Mouse (Mus musculus) embryonic fibroblast, embryonic 13.5 days (primary cell): ENCODE data around the gene Rpl26. TPM values are rescaled to one million over a fixed set of nuclear protein-coding genes. Genes with fewer than 3 reads are reported as not detected.

Experiments
- H3K27ac ChIP-seq: 2 replicates; pipeline ENCODE4 v1.5.1; 2012; ENCODE audit warnings: low read length, control low read depth, inconsistent platforms; ENCODE audit not compliant: insufficient read depth
- H3K4me1 ChIP-seq: 2 replicates; pipeline ENCODE4 v1.6.1; 2011; ENCODE audit warnings: low read length; ENCODE audit not compliant: control insufficient read depth, insufficient read depth
- H3K4me3 ChIP-seq: 2 replicates; pipeline ENCODE4 v1.5.1; 2011; ENCODE audit warnings: mild to moderate bottlenecking, control low read depth, low read length; ENCODE audit not compliant: insufficient read depth
- CTCF ChIP-seq: IDR thresholded peaks from 2 replicates; pipeline ENCODE4 v1.5.1; 2011; ENCODE audit warnings: mild to moderate bottlenecking, control low read depth, low read length, moderate library complexity, borderline replicate concordance; ENCODE audit not compliant: insufficient read depth
- POLR2A ChIP-seq: IDR thresholded peaks from 2 replicates; pipeline ENCODE4 v1.6.1; 2011; ENCODE audit warnings: low read depth, mild to moderate bottlenecking, control low read depth, low read length, moderate library complexity
- polyA plus RNA-seq: library from polyadenylated mRNA; stranded (reverse); fragments of >200 nt; gene quantifications from 2 replicates; pipeline ENCODE4 v1.2.4, GENCODE M21; 2011; ENCODE audit warnings: low read depth; ENCODE audit not compliant: missing spikeins, insufficient read length

Rpl26 gene
- polyA plus RNA-seq, 1 experiment: 3,899 TPM

GRCm38 (mm10) chr11:68939451-68940304 lies 38.3 kb downstream of the Rpl26 start:
- H3K27ac ChIP-seq: no peak overlapping the region
- no peaks in the 10 kb centered on the region for H3K4me1 ChIP-seq
- TF ChIP-seq CTCF: no peak
- peak; percentile 85 for TF ChIP-seq POLR2A
- peak overlapping the region; percentile 57 for H3K4me3 ChIP-seq

- Histone ChIP-seq H3K4me1 (no peaks in the 10 kb centered on the region), H3K4me3 (peak overlapping the region; percentile 57), H3K27ac (no peak overlapping the region)
- TF ChIP-seq POLR2A: no peak
- no peak for TF ChIP-seq CTCF
Measured at GRCm38 (mm10) chr11:68940516-68940915, 39.1 kb downstream of the Rpl26 start.

- Histone ChIP-seq H3K4me3 (no peak overlapping the region), H3K4me1 (peaks cover 10% of the 10 kb centered on the region), H3K27ac (no peak overlapping the region)
- no peak for TF ChIP-seq POLR2A
- no peak for TF ChIP-seq CTCF
Measured at GRCm38 (mm10) chr11:68942731-68943130, 41.3 kb downstream of the Rpl26 start.

- TF ChIP-seq POLR2A (no peak), CTCF (no peak)
- Histone ChIP-seq H3K4me1 (peaks cover 10% of the 10 kb centered on the region), H3K4me3 (no peak overlapping the region)
Measured at GRCm38 (mm10) chr11:68945245-68945644, 43.9 kb downstream of the Rpl26 start.

GRCm38 (mm10) chr11:68946001-68946400 lies 44.6 kb downstream of the Rpl26 start:
- peak overlapping the region; percentile 56; the same call in 1 of the 2 replicates for H3K27ac ChIP-seq
- peaks cover 10% of the 10 kb centered on the region for H3K4me1 ChIP-seq
- TF ChIP-seq POLR2A (no peak), CTCF (no peak)
- H3K4me3 ChIP-seq: no peak overlapping the region

More at GRCm38 (mm10) chr11:68945245-68945644, 43.9 kb downstream of the Rpl26 start:
- no peak overlapping the region for H3K27ac ChIP-seq

- Histone ChIP-seq H3K27ac (peak overlapping the region; percentile 56; the same call in 1 of the 2 replicates), H3K4me3 (peak overlapping the region; percentile 3; the same call in 1 of the 2 replicates), H3K4me1 (peaks cover 10% of the 10 kb centered on the region)
- no peak for TF ChIP-seq POLR2A
- TF ChIP-seq CTCF: no peak
Measured at GRCm38 (mm10) chr11:68946806-68947440, 45.5 kb downstream of the Rpl26 start.

GRCm38 (mm10) chr11:68947542-68947993 lies 46.2 kb downstream of the Rpl26 start:
- no peak overlapping the region for H3K4me3 ChIP-seq
- H3K27ac ChIP-seq: no peak overlapping the region
- peaks cover 10% of the 10 kb centered on the region for H3K4me1 ChIP-seq
- TF ChIP-seq CTCF (no peak), POLR2A (no peak)

- no peak overlapping the region for H3K4me3 ChIP-seq
- no peaks in the 10 kb centered on the region for H3K4me1 ChIP-seq
- TF ChIP-seq CTCF (no peak), POLR2A (no peak)
- H3K27ac ChIP-seq: no peak overlapping the region
Measured at GRCm38 (mm10) chr11:68953903-68954302, 52.5 kb downstream of the Rpl26 start.

- no peak for TF ChIP-seq CTCF
- TF ChIP-seq POLR2A: no peak
- peak overlapping the region; percentile 11; the same call in 1 of the 2 replicates for H3K4me3 ChIP-seq
- no peaks in the 10 kb centered on the region for H3K4me1 ChIP-seq
- no peak overlapping the region for H3K27ac ChIP-seq
Measured at GRCm38 (mm10) chr11:68954408-68954807, 53.0 kb downstream of the Rpl26 start.
